Mouse (Mus musculus): ENCODE data around the gene Pot1b. TPM values are rescaled to one million over a fixed set of nuclear protein-coding genes. Genes with fewer than 3 reads are reported as not detected.

The Pot1b gene
- polyA plus RNA-seq, 1 experiment from 2014 or later: 13.0 TPM

Other genes starting within 250 kb of the Pot1b start
- not detected in 2 replicates for gene Vmn2r118, start 87.4 kb downstream of the Pot1b start, polyA plus RNA-seq (2016; fragmentation: Nextera tagmentation; extraction: Ambion mirVana)
- not detected in 2 replicates for gene Adgre4, start 37.4 kb upstream of the Pot1b start, polyA plus RNA-seq (2016; fragmentation: Nextera tagmentation; extraction: Ambion mirVana)
- gene Zfp119a, start 166.3 kb upstream of the Pot1b start, polyA plus RNA-seq (2016; fragmentation: Nextera tagmentation; extraction: Ambion mirVana): 10.2 and 11.2 TPM in 2 replicates
- 13.1 and 13.9 TPM in 2 replicates for gene Zfp959, start 179.5 kb upstream of the Pot1b start, polyA plus RNA-seq (2016; fragmentation: Nextera tagmentation; extraction: Ambion mirVana)
- 4.9 and 6.2 TPM in 2 replicates for gene Zfp119b, start 236.9 kb upstream of the Pot1b start, polyA plus RNA-seq (2016; fragmentation: Nextera tagmentation; extraction: Ambion mirVana)
- 1.6 and 2.3 TPM in 2 replicates for gene Ebi3, start 240.0 kb upstream of the Pot1b start, polyA plus RNA-seq (2016; fragmentation: Nextera tagmentation; extraction: Ambion mirVana)
- 26.8 and 28.3 TPM in 2 replicates for gene Yju2, start 246.5 kb upstream of the Pot1b start, polyA plus RNA-seq (2016; fragmentation: Nextera tagmentation; extraction: Ambion mirVana)